Mouse (Mus musculus) MEL (cell line): Measurements from ENCODE around the gene Tnmd. TPM values are rescaled to one million over a fixed set of nuclear protein-coding genes. Genes with fewer than 3 reads are reported as not detected.

Source experiments
- DNase-seq: peaks from one replicate; pipeline ENCODE4 v3.0.0; 2011; ENCODE audit warnings: low read depth, low spot score
- H3K27ac ChIP-seq: 2 replicates; pipeline ENCODE4 v1.5.1; 2012; ENCODE audit warnings: low read depth, mild to moderate bottlenecking, control low read depth, low read length, moderate library complexity; ENCODE audit not compliant: control insufficient read depth
- H3K27me3 ChIP-seq, 2 experiments: fragments of 150-350 bp in 1 of 2; sonication (generic) in 1 of 2; 2 replicates each; pipeline ENCODE4 v1.6.1; 2012; ENCODE audit warnings: low read length in 2 of 2, mild to moderate bottlenecking in 2 of 2, improper control_type of control experiment in 1 of 2, moderate library complexity in 1 of 2; ENCODE audit not compliant: insufficient read depth in 2 of 2, control insufficient read depth in 1 of 2
- H3K36me3 ChIP-seq, 2 experiments: 2 replicates each; pipeline ENCODE4 v1.6.1; 2012 to 2014; ENCODE audit warnings: low read length in 2 of 2, improper control_type of control experiment in 1 of 2, inconsistent platforms in 1 of 2, mild to moderate bottlenecking in 1 of 2; ENCODE audit not compliant: insufficient read depth in 2 of 2, control insufficient read depth in 1 of 2
- H3K4me1 ChIP-seq, 2 experiments: fragments of 150-350 bp in 1 of 2; sonication (generic) in 1 of 2; 2 replicates each; pipeline ENCODE4 v1.6.1; 2012; ENCODE audit warnings: low read length in 2 of 2, improper control_type of control experiment in 1 of 2, mild to moderate bottlenecking in 1 of 2; ENCODE audit not compliant: insufficient read depth in 2 of 2, control insufficient read depth in 1 of 2
- H3K4me3 ChIP-seq, 2 experiments: fragments of 150-350 bp in 1 of 2; sonication (generic) in 1 of 2; 2 replicates each; pipeline ENCODE4 v1.5.1; 2012; ENCODE audit warnings: low read depth in 2 of 2, low read length in 2 of 2, mild to moderate bottlenecking in 2 of 2, moderate library complexity in 2 of 2, control low read depth in 1 of 2, improper control_type of control experiment in 1 of 2; ENCODE audit not compliant: control insufficient read depth in 1 of 2, insufficient read depth in 1 of 2
- H3K79me2 ChIP-seq: 2 replicates; pipeline ENCODE4 v1.6.1; 2012; ENCODE audit warnings: mild to moderate bottlenecking, low read length, moderate library complexity; ENCODE audit not compliant: control insufficient read depth, poor library complexity, insufficient read depth
- H3K9ac ChIP-seq: 2 replicates; pipeline ENCODE4 v1.6.1; 2012; ENCODE audit warnings: low read depth, mild to moderate bottlenecking, control low read depth, low read length, moderate library complexity; ENCODE audit not compliant: control insufficient read depth, poor library complexity, severe bottlenecking
- H3K9me3 ChIP-seq: fragments of 150-350 bp; sonication (generic); replicated peaks from 2 replicates; pipeline ENCODE4 v1.6.1; 2012; ENCODE audit warnings: mild to moderate bottlenecking, low read length, improper control_type of control experiment, moderate library complexity; ENCODE audit not compliant: insufficient read depth
- CHD1 ChIP-seq: IDR thresholded peaks from 2 replicates; pipeline ENCODE4 v1.6.1; 2012; ENCODE audit warnings: low read depth, mild to moderate bottlenecking, inconsistent platforms, low read length, improper control_type of control experiment
- CHD2 ChIP-seq: IDR thresholded peaks from 2 replicates; pipeline ENCODE4 v1.6.1; 2011; ENCODE audit warnings: low read length, improper control_type of control experiment
- CTCF ChIP-seq, 3 experiments: IDR thresholded peaks in 2 of 3; conservative IDR thresholded peaks in 1 of 3; 2 replicates each; pipeline ENCODE4 v1.5.1; 2011 to 2012; ENCODE audit warnings: low read length in 3 of 3, low read depth in 2 of 3, mild to moderate bottlenecking in 2 of 3, improper control_type of control experiment in 1 of 3, inconsistent platforms in 1 of 3, mixed read lengths in 1 of 3, moderate library complexity in 1 of 3; ENCODE audit not compliant: control insufficient read depth in 1 of 3, insufficient read depth in 1 of 3, poor library complexity in 1 of 3, severe bottlenecking in 1 of 3
- E2F4 ChIP-seq: IDR thresholded peaks from 2 replicates; pipeline ENCODE4 v1.6.1; 2011; ENCODE audit warnings: low read depth, low read length, improper control_type of control experiment, borderline replicate concordance
- ELF1 ChIP-seq: IDR thresholded peaks from 2 replicates; pipeline ENCODE4 v1.6.1; 2014; ENCODE audit warnings: low read depth, mild to moderate bottlenecking, inconsistent platforms, low read length, improper control_type of control experiment, moderate library complexity
- EP300 ChIP-seq, 2 experiments: IDR thresholded peaks; 2 replicates each; pipeline ENCODE4 v1.6.1; 2011; ENCODE audit warnings: improper control_type of control experiment in 2 of 2, low read length in 2 of 2, low read depth in 1 of 2, mild to moderate bottlenecking in 1 of 2
- GABPA ChIP-seq: IDR thresholded peaks from 2 replicates; pipeline ENCODE4 v1.6.1; 2012; ENCODE audit warnings: low read depth, mild to moderate bottlenecking, inconsistent platforms, low read length, improper control_type of control experiment, moderate library complexity
- HCFC1 ChIP-seq: IDR thresholded peaks from 2 replicates; pipeline ENCODE4 v1.6.1; 2012; ENCODE audit warnings: low read depth, mild to moderate bottlenecking, inconsistent platforms, low read length, improper control_type of control experiment, moderate library complexity
- JUND ChIP-seq: IDR thresholded peaks from 2 replicates; pipeline ENCODE4 v1.6.1; 2011; ENCODE audit warnings: low read depth, mild to moderate bottlenecking, improper control_type of control experiment, low read length
- KAT2A ChIP-seq: conservative IDR thresholded peaks from 2 replicates; pipeline ENCODE4 v1.6.1; 2012; ENCODE audit warnings: low read depth, low read length, improper control_type of control experiment, inconsistent platforms
- MAFK ChIP-seq: IDR thresholded peaks from 2 replicates; pipeline ENCODE4 v1.6.1; 2011; ENCODE audit warnings: low read depth, mild to moderate bottlenecking, low read length, improper control_type of control experiment, borderline replicate concordance
- MAX ChIP-seq: IDR thresholded peaks from 2 replicates; pipeline ENCODE4 v1.6.1; 2011; ENCODE audit warnings: low read length, improper control_type of control experiment
- MAZ ChIP-seq: IDR thresholded peaks from 2 replicates; pipeline ENCODE4 v1.6.1; 2012; ENCODE audit warnings: low read depth, mild to moderate bottlenecking, inconsistent platforms, low read length, improper control_type of control experiment
- MXI1 ChIP-seq: IDR thresholded peaks from 2 replicates; pipeline ENCODE4 v1.6.1; 2011; ENCODE audit warnings: mild to moderate bottlenecking, low read depth, low read length, improper control_type of control experiment
- MYB ChIP-seq: IDR thresholded peaks from 2 replicates; pipeline ENCODE4 v1.6.1; 2011; ENCODE audit warnings: mild to moderate bottlenecking, low read depth, low read length, improper control_type of control experiment
- NELFE ChIP-seq: IDR thresholded peaks from 2 replicates; pipeline ENCODE4 v1.6.1; 2011; ENCODE audit warnings: low read depth, low read length, improper control_type of control experiment
- POLR2A ChIP-seq, 2 experiments: IDR thresholded peaks; 2 replicates each; pipeline ENCODE4 v1.6.1; 2011 to 2012; ENCODE audit warnings: low read length in 2 of 2, mild to moderate bottlenecking in 2 of 2, control low read depth in 1 of 2, improper control_type of control experiment in 1 of 2, low read depth in 1 of 2, moderate library complexity in 1 of 2; ENCODE audit not compliant: control insufficient read depth in 1 of 2, insufficient read depth in 1 of 2, poor library complexity in 1 of 2
- POLR2AphosphoS5 ChIP-seq: IDR thresholded peaks from 2 replicates; pipeline ENCODE4 v1.6.1; 2012; ENCODE audit warnings: low read depth, borderline replicate concordance, mild to moderate bottlenecking, inconsistent platforms, low read length, moderate library complexity, mixed read lengths
- RCOR1 ChIP-seq: IDR thresholded peaks from 2 replicates; pipeline ENCODE4 v1.6.1; 2012; ENCODE audit warnings: low read depth, mild to moderate bottlenecking, inconsistent platforms, low read length, improper control_type of control experiment
- SIN3A ChIP-seq: IDR thresholded peaks from 2 replicates; pipeline ENCODE4 v1.6.1; 2012; ENCODE audit warnings: low read length, improper control_type of control experiment, inconsistent platforms
- TAL1 ChIP-seq: IDR thresholded peaks from 2 replicates; pipeline ENCODE4 v1.6.1; 2012; ENCODE audit warnings: mild to moderate bottlenecking, inconsistent platforms, low read length, moderate library complexity, mixed read lengths
- TBP ChIP-seq: IDR thresholded peaks from 2 replicates; pipeline ENCODE4 v1.8.0; 2011; ENCODE audit warnings: low read depth, low read length, improper control_type of control experiment
- TCF12 ChIP-seq: IDR thresholded peaks from 2 replicates; pipeline ENCODE4 v1.6.1; 2014; ENCODE audit warnings: low read depth, mild to moderate bottlenecking, inconsistent platforms, low read length, improper control_type of control experiment, moderate library complexity
- USF1 ChIP-seq: IDR thresholded peaks from 2 replicates; pipeline ENCODE4 v1.6.1; 2014; ENCODE audit warnings: low read depth, mild to moderate bottlenecking, inconsistent platforms, low read length, improper control_type of control experiment, moderate library complexity
- USF2 ChIP-seq, 2 experiments: IDR thresholded peaks; 2 replicates each; pipeline ENCODE4 v1.6.1; 2011 to 2012; ENCODE audit warnings: improper control_type of control experiment in 2 of 2, low read length in 2 of 2, borderline replicate concordance in 1 of 2, inconsistent platforms in 1 of 2, low read depth in 1 of 2, mild to moderate bottlenecking in 1 of 2; ENCODE audit not compliant: insufficient read depth in 1 of 2
- ZC3H11A ChIP-seq: IDR thresholded peaks from 2 replicates; pipeline ENCODE4 v1.6.1; 2012; ENCODE audit warnings: low read depth, mild to moderate bottlenecking, inconsistent platforms, low read length, improper control_type of control experiment
- ZKSCAN1 ChIP-seq: IDR thresholded peaks from 2 replicates; pipeline ENCODE4 v1.6.1; 2012; ENCODE audit warnings: low read depth, mild to moderate bottlenecking, inconsistent platforms, low read length, improper control_type of control experiment, moderate library complexity
- ZMIZ1 ChIP-seq: IDR thresholded peaks from 2 replicates; pipeline ENCODE4 v1.6.1; 2012; ENCODE audit warnings: low read depth, mild to moderate bottlenecking, inconsistent platforms, low read length, improper control_type of control experiment, moderate library complexity
- ZNF384 ChIP-seq: IDR thresholded peaks from 2 replicates; pipeline ENCODE4 v1.6.1; 2012; ENCODE audit warnings: low read depth, mild to moderate bottlenecking, inconsistent platforms, low read length, improper control_type of control experiment
- polyA plus RNA-seq, 2 experiments: library from polyadenylated mRNA; stranded (reverse) in 1 of 2; unstranded in 1 of 2; fragments of >175 nt in 1 of 2; fragments of >200 nt in 1 of 2; gene quantifications; 2 replicates each; pipeline versions ENCODE4 v1.2.1 to v1.2.4; 2012; ENCODE audit warnings: low replicate concordance in 2 of 2, low read depth in 1 of 2; ENCODE audit not compliant: insufficient read length in 2 of 2, insufficient read depth in 1 of 2, missing spikeins in 1 of 2
- total RNA-seq: library from RNA; depleted of rRNA; stranded (reverse); fragments of 300-350 nt; gene quantifications from 2 replicates; pipeline ENCODE4 v1.2.3, GENCODE M21; 2012

The Tnmd gene
- total and polyA plus RNA-seq, 3 experiments, result not detected

DNA sequence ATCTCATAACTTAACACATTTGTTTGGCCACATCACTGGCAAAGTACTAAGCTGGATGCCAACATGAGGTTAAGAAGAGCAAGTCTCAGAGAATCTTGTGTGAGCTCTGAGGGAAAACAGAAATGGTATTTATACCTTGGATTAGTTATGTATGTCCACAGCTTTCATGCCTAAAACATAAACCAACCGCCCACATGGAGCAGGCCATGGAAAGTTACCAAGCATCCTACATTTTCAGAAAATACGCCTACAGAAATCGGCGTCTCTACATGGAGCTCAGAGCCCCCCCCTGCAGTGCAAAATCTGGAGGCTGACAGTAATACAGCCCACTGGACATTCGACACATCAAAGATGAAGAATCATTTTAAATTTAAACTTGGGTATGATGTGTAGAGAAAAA, 37.3 kb downstream of the Tnmd start:
- DNase-seq, result no peak
- H3K9ac ChIP-seq, result no peak overlapping the region
- H3K4me3 ChIP-seq, result no peak overlapping the region
- peaks cover 0 to 1% of the 10 kb centered on the region in 2 experiments; a peak in 1 of 4 replicates for H3K27me3 ChIP-seq
- no peak for TF ChIP-seq USF2 (IDR thresholded peaks at IDR 0.05; ENCODE audit: borderline replicate concordance in 1 of 2, insufficient read depth in 1 of 2, low read depth in 1 of 2, low read length in 2 of 2)
- no peak for TF ChIP-seq MXI1
- TF ChIP-seq NELFE, result no peak
- TF ChIP-seq TCF12, result no peak
- TF ChIP-seq ZKSCAN1, result no peak
- TF ChIP-seq E2F4, result no peak
- no peak for TF ChIP-seq CHD1
- no peak for TF ChIP-seq JUND
- no peak for TF ChIP-seq CTCF (IDR thresholded peaks at IDR 0.05 in 2 of 3, conservative IDR thresholded peaks at IDR 0.05 in 1 of 3; ENCODE audit: control insufficient read depth in 1 of 3, insufficient read depth in 1 of 3, low read depth in 2 of 3, low read length in 3 of 3, poor library complexity in 1 of 3, severe bottlenecking in 1 of 3)
- no peak for TF ChIP-seq ZC3H11A
- no peak for TF ChIP-seq USF1
- no peak for TF ChIP-seq MAZ
- TF ChIP-seq ZMIZ1, result no peak
- TF ChIP-seq MAX, result no peak
- TF ChIP-seq KAT2A, result no peak
- TF ChIP-seq RCOR1, result no peak
- TF ChIP-seq EP300 (IDR thresholded peaks at IDR 0.05; ENCODE audit: low read depth in 1 of 2, low read length in 2 of 2), result no peak
- no peak overlapping the region for H3K27ac ChIP-seq
- no peaks in the 10 kb centered on the region for H3K79me2 ChIP-seq
- no peaks in the 10 kb centered on the region for H3K36me3 ChIP-seq
- H3K9me3 ChIP-seq, result no peaks in the 10 kb centered on the region
- H3K4me1 ChIP-seq, result no peaks in the 10 kb centered on the region

GRCm38 (mm10) chrX:133898014-133898542, 47.3 kb downstream of the Tnmd start, which contains the start of gene Tspan6:
Gene Tspan6, minus strand, starts transcription at chrX:133898429.
- H3K9ac ChIP-seq, result peak within 1 kb of the TSS; percentile 61
- DNase-seq, result peak; percentile 89
- no peaks in the 10 kb centered on the region for H3K4me1 ChIP-seq
- peak within 1 kb of the TSS; percentile 80 to 83 for H3K4me3 ChIP-seq
- H3K36me3 ChIP-seq, result no peaks in the 10 kb centered on the region; a peak in 1 of 4 replicates
- H3K9me3 ChIP-seq, result no peaks in the 10 kb centered on the region
- H3K27ac ChIP-seq, result no peak within 1 kb of the TSS
- H3K79me2 ChIP-seq, result no peaks in the 10 kb centered on the region; the same call in 1 of the 2 replicates
- no peaks in the 10 kb centered on the region for H3K27me3 ChIP-seq
- TF ChIP-seq CHD2, result no peak
- TF ChIP-seq MYB, result no peak
- no peak for TF ChIP-seq MAZ
- peak; percentile 46; the same call in 1 of the 2 replicates for TF ChIP-seq ELF1
- TF ChIP-seq EP300 (IDR thresholded peaks at IDR 0.05; ENCODE audit: low read depth in 1 of 2, low read length in 2 of 2), result no peak
- no peak for TF ChIP-seq MAFK
- TF ChIP-seq HCFC1, result peak; percentile 70
- no peak for TF ChIP-seq ZKSCAN1
- TF ChIP-seq KAT2A, result 0 out of 2 replicates have a peak, but pooled peaks have one; percentile 34
- no peak for TF ChIP-seq SIN3A
- TF ChIP-seq POLR2A (IDR thresholded peaks at IDR 0.05; ENCODE audit: control insufficient read depth in 1 of 2, insufficient read depth in 1 of 2, low read depth in 1 of 2, low read length in 2 of 2, poor library complexity in 1 of 2), result peak in 1 of 2 experiments; percentile 47; a peak in 1 of 4 replicates
- no peak for TF ChIP-seq MXI1
- peak; percentile 23 to 62 (median 38); a peak in 5 of 6 replicates for TF ChIP-seq CTCF (IDR thresholded peaks at IDR 0.05 in 2 of 3, conservative IDR thresholded peaks at IDR 0.05 in 1 of 3; ENCODE audit: control insufficient read depth in 1 of 3, insufficient read depth in 1 of 3, low read depth in 2 of 3, low read length in 3 of 3, poor library complexity in 1 of 3, severe bottlenecking in 1 of 3)
- TF ChIP-seq CHD1, result no peak
- no peak for TF ChIP-seq ZC3H11A
- no peak for TF ChIP-seq USF2 (IDR thresholded peaks at IDR 0.05; ENCODE audit: borderline replicate concordance in 1 of 2, insufficient read depth in 1 of 2, low read depth in 1 of 2, low read length in 2 of 2)
- no peak for TF ChIP-seq POLR2AphosphoS5
- no peak for TF ChIP-seq TBP
- no peak for TF ChIP-seq USF1
- TF ChIP-seq GABPA, result no peak
- peak; percentile 51; the same call in 1 of the 2 replicates for TF ChIP-seq ZNF384
- TF ChIP-seq ZMIZ1, result no peak
- no peak for TF ChIP-seq TCF12
- no peak for TF ChIP-seq TAL1
